Mouse (Mus musculus) C2C12 (cell line): ENCODE results near the gene Stard3.

ENCODE experiments used
- CEBPB ChIP-seq: IDR thresholded peaks from one replicate; pipeline ENCODE4 v1.6.1; 2011; ENCODE audit warnings: low read depth, mild to moderate bottlenecking, control low read depth, moderate library complexity
- CTCF ChIP-seq: IDR thresholded peaks from one replicate; pipeline ENCODE4 v1.5.1; 2011; ENCODE audit not compliant: control insufficient read depth, insufficient read depth, insufficient read length
- MAX ChIP-seq: IDR thresholded peaks from one replicate; pipeline ENCODE4 v1.6.1; 2011; ENCODE audit warnings: mild to moderate bottlenecking, control low read depth
- MYOD1 ChIP-seq: IDR thresholded peaks from one replicate; pipeline ENCODE4 v1.6.1; 2011; ENCODE audit warnings: low read depth; ENCODE audit not compliant: control insufficient read depth, insufficient read length
- MYOG ChIP-seq: IDR thresholded peaks from one replicate; pipeline ENCODE4 v1.6.1; 2011; ENCODE audit not compliant: control insufficient read depth, insufficient read length; ENCODE audit errors: extremely low read depth
- USF1 ChIP-seq: IDR thresholded peaks from one replicate; pipeline ENCODE4 v1.6.1; 2011; ENCODE audit warnings: low read depth, mild to moderate bottlenecking, control low read depth, moderate library complexity

GRCm38 (mm10) chr11:98352272-98352990 lies 5.7 kb upstream of the Stard3 start:
- no peak for TF ChIP-seq CTCF
- no peak for TF ChIP-seq CEBPB
- no peak for TF ChIP-seq MAX
- TF ChIP-seq USF1: no peak
- TF ChIP-seq MYOG: no peak
- TF ChIP-seq MYOD1: no peak
